Mouse (Mus musculus) heart, embryonic 12.5 days (tissue): ENCODE data around the gene Gm15517. TPM values are rescaled to one million over a fixed set of nuclear protein-coding genes. Genes with fewer than 3 reads are reported as not detected.
"Not testable (repeated sequence)": the region's sequence is repeated elsewhere in the genome, so short reads cannot be mapped to it uniquely, and the experiment has no call there.

Experiments
- ATAC-seq: fragments of 200-750 bp; cut with Nextera tagmentation; 2 replicates; pipeline ENCODE4 v1.8.0; 2017; ENCODE audit warnings: moderate TSS enrichment, moderate library complexity; ENCODE audit not compliant: insufficient number of reproducible peaks, low FRiP score
- H3K27ac ChIP-seq: fragments of 300-500 bp; sonication (generic); 2 replicates; pipeline ENCODE4 v1.5.1; 2016; ENCODE audit warnings: mild to moderate bottlenecking, moderate library complexity; ENCODE audit not compliant: poor library complexity, severe bottlenecking
- H3K27me3 ChIP-seq: fragments of 300-500 bp; sonication (generic); replicated peaks from 2 replicates; pipeline ENCODE4 v1.6.1; 2016; ENCODE audit warnings: mild to moderate bottlenecking, moderate library complexity
- H3K36me3 ChIP-seq: fragments of 300-500 bp; sonication (generic); 2 replicates; pipeline ENCODE4 v1.6.1; 2016; ENCODE audit warnings: mild to moderate bottlenecking, moderate library complexity
- H3K4me1 ChIP-seq: fragments of 300-500 bp; sonication (generic); replicated peaks from 2 replicates; pipeline ENCODE4 v1.6.1; 2016; ENCODE audit warnings: mild to moderate bottlenecking
- H3K4me2 ChIP-seq: fragments of 300-500 bp; sonication (generic); 2 replicates; pipeline ENCODE4 v1.6.1; 2016; ENCODE audit warnings: mild to moderate bottlenecking, moderate library complexity
- H3K4me3 ChIP-seq: fragments of 300-500 bp; sonication (generic); 2 replicates; pipeline ENCODE4 v1.5.1; 2016; ENCODE audit warnings: mild to moderate bottlenecking
- H3K9ac ChIP-seq: fragments of 300-500 bp; sonication (generic); 2 replicates; pipeline ENCODE4 v1.6.1; 2016; ENCODE audit warnings: mild to moderate bottlenecking, moderate library complexity
- H3K9me3 ChIP-seq: fragments of 300-500 bp; sonication (generic); replicated peaks from 2 replicates; pipeline ENCODE4 v1.6.1; 2016; ENCODE audit warnings: mild to moderate bottlenecking, moderate library complexity
- WGBS: fragments of 180-500 bp; shearing (Covaris S2); methylation state at CpG from one replicate; pipeline ENCODE4 v1.1.7; 2016; 5-methylcytosine and 5-hydroxymethylcytosine counted together
- polyA plus RNA-seq: library from polyadenylated mRNA; unstranded; fragments of >200 nt; fragmentation: Nextera tagmentation; extraction: Ambion mirVana; gene quantifications from 2 replicates; pipeline ENCODE4 v1.2.1, GENCODE M21; 2016

Gene Gm15517
- polyA plus RNA-seq, 1 experiment from 2014 or later: not detected

DNA sequence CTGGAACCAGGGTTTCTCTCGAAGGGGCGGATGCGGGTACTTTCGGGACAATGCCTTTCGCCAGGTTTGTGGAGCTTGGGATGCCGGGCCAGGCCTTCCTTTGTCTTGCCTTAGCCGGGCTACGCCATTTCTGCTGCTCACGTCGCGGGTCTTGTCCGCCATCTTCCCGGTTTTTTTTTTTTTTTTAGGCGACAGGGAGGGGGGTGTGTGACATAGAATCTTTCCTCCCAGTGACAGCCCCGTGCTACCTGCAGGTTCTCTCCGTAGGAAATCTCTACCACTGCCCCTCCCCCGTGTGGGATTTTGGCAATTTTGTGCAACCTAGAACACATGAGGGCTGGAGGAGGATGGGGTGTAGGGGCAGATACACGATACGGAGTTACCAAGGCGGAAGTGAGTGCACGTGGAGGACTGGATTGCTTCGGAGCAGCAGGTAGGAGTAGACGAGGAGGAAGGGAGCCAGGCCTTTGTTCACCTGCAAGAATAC is 14.2 kb upstream of the Gm15517 start:
- H3K9ac ChIP-seq: peak overlapping the region; percentile 92
- H3K27me3 ChIP-seq: no peaks in the 10 kb centered on the region
- H3K4me1 ChIP-seq: peaks cover 28% of the 10 kb centered on the region
- peak overlapping the region; percentile 93 for H3K27ac ChIP-seq
- H3K9me3 ChIP-seq: 0 out of 2 replicates have a peak, but pooled peaks cover 3% of the 10 kb centered on the region
- H3K4me2 ChIP-seq: peak overlapping the region; percentile 81
- peak overlapping the region; percentile 89 for H3K4me3 ChIP-seq
- ATAC-seq: peak; percentile 15
- peaks cover 38% of the 10 kb centered on the region for H3K36me3 ChIP-seq
- under 1% methylated on average over 22 of the region's 23 CpGs for WGBS

DNA sequence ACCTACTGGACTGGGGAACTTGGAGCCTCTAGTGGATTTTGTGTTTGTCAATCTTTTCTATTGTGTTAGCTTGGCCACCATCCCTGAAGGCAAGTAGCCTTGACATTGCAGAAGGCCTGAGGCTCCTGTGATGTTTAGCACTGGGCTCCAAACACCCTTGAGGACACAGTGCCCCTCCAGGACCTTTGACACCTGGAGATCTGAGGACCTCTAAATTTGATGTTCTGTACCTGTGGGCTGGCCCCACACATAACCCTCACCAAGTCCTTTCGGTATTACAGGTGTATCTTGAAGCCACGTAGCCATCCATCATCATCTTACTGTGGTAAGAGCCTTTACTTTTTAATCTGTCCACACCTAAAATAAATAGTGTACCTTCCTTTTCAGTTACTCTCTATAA is 13.3 kb upstream of the Gm15517 start:
- ATAC-seq: no peak
- Histone ChIP-seq H3K27ac (no peak overlapping the region), H3K36me3 (peaks cover 47% of the 10 kb centered on the region), H3K9ac (peak overlapping the region; percentile 92), H3K4me2 (peak overlapping the region; percentile 81), H3K9me3 (0 out of 2 replicates have a peak, but pooled peaks cover 3% of the 10 kb centered on the region), H3K4me3 (peak overlapping the region; percentile 89), H3K4me1 (peaks cover 37% of the 10 kb centered on the region), H3K27me3 (no peaks in the 10 kb centered on the region)
- 92% methylated on average over 2 of the region's 2 CpGs for WGBS

DNA sequence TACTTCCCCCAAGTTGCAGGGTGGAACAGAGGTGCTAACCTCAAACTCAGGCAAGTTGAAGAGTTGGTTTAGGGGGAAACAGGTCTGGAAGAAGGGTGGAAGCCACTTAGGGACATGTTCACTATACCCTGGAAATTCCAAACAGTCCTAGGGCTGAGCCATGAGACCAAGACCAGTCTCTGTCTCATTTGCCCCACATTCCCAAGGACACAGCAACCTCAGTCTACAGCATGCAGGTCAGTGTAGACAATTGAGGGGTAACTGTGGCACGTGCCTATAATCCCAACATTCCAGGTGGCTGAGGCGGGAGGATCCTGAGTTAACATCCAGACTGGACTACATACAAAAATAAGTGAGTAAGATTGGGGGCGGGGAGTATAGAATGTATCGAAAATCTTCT is 12.0 kb upstream of the Gm15517 start:
- H3K4me2 ChIP-seq: no peak overlapping the region
- H3K9me3 ChIP-seq: no peaks in the 10 kb centered on the region
- ATAC-seq: no peak
- no peak overlapping the region for H3K27ac ChIP-seq
- no peaks in the 10 kb centered on the region for H3K27me3 ChIP-seq
- 90% methylated on average over 4 of the region's 4 CpGs for WGBS
- H3K4me3 ChIP-seq: no peak overlapping the region
- H3K36me3 ChIP-seq: peaks cover 60% of the 10 kb centered on the region
- H3K9ac ChIP-seq: no peak overlapping the region
- H3K4me1 ChIP-seq: peaks cover 41% of the 10 kb centered on the region

DNA sequence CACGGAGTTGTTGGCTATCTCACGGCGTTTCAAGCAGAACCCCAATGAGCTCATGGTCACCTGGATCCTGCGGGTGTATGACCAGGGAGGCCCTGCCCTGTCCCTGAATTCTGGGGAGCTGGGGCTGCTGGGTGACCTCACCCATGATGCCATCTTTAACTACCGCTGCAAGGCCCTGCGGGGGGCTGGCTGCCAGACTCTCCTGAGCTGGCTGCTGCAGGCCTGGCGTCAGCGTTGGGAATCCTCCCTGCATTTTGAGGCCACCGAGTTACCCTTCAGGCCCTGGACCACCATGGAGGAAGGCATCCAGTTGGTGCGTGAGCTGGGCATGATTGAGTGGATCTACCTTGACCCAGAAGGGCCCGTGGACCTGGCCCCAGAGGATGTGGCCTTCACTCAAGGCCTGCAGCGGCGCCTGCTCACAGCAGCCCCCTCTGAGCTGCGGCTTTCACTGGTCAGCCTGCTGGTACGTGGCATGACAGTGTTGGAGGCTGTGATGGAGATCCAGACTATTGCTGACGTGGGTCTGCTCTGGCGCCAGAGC is 10.4 kb upstream of the Gm15517 start:
- ATAC-seq, H3K27ac ChIP-seq, H3K4me3 ChIP-seq, H3K4me2 ChIP-seq, H3K9me3 ChIP-seq, H3K27me3 ChIP-seq: not testable (repeated sequence)
- peaks cover 61% of the 10 kb centered on the region for H3K36me3 ChIP-seq
- H3K4me1 ChIP-seq: peaks cover 39% of the 10 kb centered on the region
- WGBS: 88% methylated on average over 17 of the region's 17 CpGs
- H3K9ac ChIP-seq: 0 out of 2 replicates have a peak overlapping the region, but pooled peaks have one; percentile 2

DNA sequence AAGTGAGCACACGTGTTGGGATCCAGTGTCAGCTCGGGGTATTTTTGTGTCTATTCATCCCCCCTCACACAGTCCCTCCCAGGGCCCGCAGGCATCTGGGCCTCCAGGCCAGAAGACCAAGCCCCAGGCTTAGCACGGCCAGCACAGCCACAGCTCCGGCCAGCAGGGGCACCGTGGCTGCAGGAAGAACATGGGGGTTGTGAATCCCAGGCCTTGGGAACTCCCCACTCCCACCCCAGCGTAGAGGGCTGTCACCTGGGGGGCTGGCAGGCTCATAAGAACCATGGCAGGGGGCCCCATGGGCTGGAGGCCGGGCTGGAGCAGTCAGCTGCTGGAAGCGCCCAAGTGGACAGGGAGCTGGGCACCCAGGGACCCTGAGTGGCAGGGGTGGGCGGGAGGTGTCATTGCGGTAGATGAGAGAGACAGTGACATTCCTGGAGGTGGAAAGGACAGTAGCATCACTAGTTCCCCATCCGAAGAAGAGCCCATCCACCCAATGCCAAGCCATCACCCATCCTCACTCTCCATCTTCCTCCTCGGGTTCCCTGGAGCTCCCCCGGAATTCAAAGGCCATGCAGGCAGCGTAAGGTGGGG is 8.1 kb upstream of the Gm15517 start:
- no peaks in the 10 kb centered on the region for H3K9me3 ChIP-seq
- ATAC-seq: no peak
- H3K4me2 ChIP-seq: no peak overlapping the region
- no peaks in the 10 kb centered on the region for H3K27me3 ChIP-seq
- WGBS: 66% methylated on average over 15 of the region's 15 CpGs
- peaks cover 31% of the 10 kb centered on the region for H3K4me1 ChIP-seq
- peaks cover 58% of the 10 kb centered on the region for H3K36me3 ChIP-seq
- H3K27ac ChIP-seq: no peak overlapping the region
- H3K4me3 ChIP-seq: no peak overlapping the region
- H3K9ac ChIP-seq: peak overlapping the region; percentile 41; the same call in 1 of the 2 replicates

DNA sequence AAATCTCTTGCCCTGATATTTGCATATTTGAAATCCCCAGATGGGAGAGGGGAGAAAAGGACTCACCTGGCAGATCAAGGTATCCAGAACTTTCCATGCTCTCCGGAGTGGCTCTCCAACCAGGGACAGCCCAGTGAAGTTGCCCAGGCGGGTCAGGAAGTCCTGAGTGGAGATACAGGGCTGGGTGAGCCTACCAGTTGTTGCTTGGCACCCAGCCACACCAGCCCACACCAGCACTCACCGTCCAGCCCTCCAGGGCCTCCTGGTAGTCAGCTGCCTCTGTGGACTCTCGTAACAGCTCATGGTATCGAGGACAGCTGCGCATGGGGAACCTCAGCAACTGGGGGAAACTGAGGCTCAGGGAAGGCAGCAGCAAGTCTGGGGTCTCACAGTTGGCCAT is 6.3 kb upstream of the Gm15517 start:
- H3K27ac ChIP-seq: 0 out of 2 replicates have a peak overlapping the region, but pooled peaks have one; percentile 0
- peaks cover 19% of the 10 kb centered on the region for H3K4me1 ChIP-seq
- no peaks in the 10 kb centered on the region for H3K27me3 ChIP-seq
- no peaks in the 10 kb centered on the region for H3K9me3 ChIP-seq
- no peak for ATAC-seq
- WGBS: 66% methylated on average over 6 of the region's 6 CpGs
- peaks cover 40% of the 10 kb centered on the region for H3K36me3 ChIP-seq
- no peak overlapping the region for H3K9ac ChIP-seq
- H3K4me2 ChIP-seq: no peak overlapping the region
- H3K4me3 ChIP-seq: no peak overlapping the region

DNA sequence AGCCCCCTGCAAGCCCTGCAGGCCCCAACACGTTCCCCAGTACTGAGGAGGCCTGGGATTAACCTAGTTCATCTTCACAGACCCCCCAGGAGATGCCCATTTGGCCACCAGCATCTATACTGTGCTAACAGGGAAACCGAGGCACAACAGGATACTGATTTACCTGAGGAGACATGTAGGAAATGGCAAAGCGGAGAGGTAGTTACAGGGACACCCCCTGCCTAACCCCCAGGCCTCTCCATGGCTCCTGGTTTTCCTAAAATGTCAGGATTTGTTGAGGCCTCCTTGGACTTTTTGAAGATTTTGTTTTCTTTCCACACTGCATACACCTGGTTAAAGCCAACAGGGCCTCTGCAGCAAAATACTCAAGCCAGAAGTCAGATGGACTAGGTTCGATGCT is 4.0 kb upstream of the Gm15517 start, which contains the start of gene Acp4:
Gene Acp4 (minus strand): TSS at position 101 of the 400 bp plus-strand sequence.
- 64% methylated on average over 4 of the region's 4 CpGs for WGBS
- Histone ChIP-seq H3K27ac (no peak within 1 kb of the TSS), H3K4me1 (peaks cover 16% of the 10 kb centered on the region), H3K4me2 (no peak within 1 kb of the TSS), H3K9me3 (no peaks in the 10 kb centered on the region), H3K9ac (no peak within 1 kb of the TSS), H3K27me3 (peaks cover 20% of the 10 kb centered on the region; the same call in 1 of the 2 replicates), H3K36me3 (peaks cover 21% of the 10 kb centered on the region), H3K4me3 (no peak within 1 kb of the TSS)
- ATAC-seq: no peak

DNA sequence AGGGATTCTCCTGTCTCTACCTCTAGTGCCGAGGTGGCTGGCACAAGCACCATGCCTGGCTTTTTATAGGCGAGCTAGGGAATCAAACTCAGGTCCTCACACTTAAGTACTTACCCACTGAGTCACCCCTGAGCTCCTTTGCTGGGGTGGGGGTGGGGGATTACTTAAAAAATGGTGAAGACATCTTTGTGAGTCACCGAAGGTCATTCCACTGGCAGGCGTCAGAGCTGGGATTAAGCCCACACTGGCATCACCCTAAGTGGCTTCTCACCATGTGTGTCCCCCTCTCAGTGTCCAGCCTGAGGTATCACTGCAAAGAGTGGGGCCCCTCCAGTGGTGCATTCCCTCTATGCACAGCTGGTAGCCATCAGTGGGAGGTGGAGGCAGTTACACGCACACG is 837 bp upstream of the Gm15517 start:
- H3K36me3 ChIP-seq: no peaks in the 10 kb centered on the region
- no peak overlapping the region for H3K4me3 ChIP-seq
- H3K27ac ChIP-seq: no peak overlapping the region
- no peak overlapping the region for H3K9ac ChIP-seq
- 63% methylated on average over 6 of the region's 6 CpGs for WGBS
- no peak for ATAC-seq
- peaks cover 44% of the 10 kb centered on the region for H3K27me3 ChIP-seq
- H3K9me3 ChIP-seq: no peaks in the 10 kb centered on the region
- 0 out of 2 replicates have a peak, but pooled peaks cover 3% of the 10 kb centered on the region for H3K4me1 ChIP-seq
- H3K4me2 ChIP-seq: no peak overlapping the region

DNA sequence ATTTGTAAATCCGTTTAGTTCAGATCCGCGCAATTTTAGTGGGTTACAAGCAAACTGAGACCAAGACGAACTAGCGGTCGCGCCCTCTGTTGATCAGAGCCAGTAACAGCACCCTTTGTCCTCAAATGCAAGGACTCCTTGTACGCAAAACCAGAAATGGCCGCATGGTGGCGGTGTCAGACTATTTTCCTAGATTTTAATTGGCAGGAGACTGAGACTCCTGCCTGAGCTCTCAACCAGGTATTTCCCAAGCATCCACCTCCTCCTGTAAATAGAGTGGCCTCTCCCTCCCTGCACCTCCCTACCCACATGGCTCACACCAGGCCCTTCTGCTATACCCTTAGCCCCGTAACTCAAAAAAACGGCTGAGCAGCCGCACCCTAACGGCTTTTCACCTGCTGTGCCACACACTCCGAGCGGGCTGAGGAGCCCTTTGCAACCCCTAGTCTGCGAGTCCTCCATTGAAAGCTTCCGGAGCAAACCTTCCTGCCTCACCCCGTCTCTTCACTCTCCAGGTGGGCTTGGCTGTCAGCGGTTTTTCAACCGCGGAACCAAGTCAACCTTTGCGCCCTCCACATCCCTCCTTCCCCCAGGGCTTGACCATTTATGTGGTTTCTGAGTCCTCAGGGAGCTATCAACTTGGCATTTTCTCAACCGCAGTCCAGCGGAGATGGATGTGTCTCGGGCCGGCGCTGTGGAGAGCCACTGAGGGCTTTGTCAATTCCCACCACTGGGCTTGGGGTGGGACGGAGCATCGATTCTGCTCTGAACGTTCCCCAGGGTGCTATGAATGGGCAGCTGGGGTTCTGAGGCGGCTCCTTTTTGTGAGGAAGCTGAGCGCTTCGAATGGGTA is 1.8 kb downstream of the Gm15517 start:
- no peak overlapping the region for H3K4me3 ChIP-seq
- ATAC-seq: 0 out of 2 replicates have a peak, but pooled peaks have one; percentile 4
- WGBS: 4% methylated on average over 34 of the region's 34 CpGs
- no peak overlapping the region for H3K9ac ChIP-seq
- peak overlapping the region; percentile 47 for H3K4me2 ChIP-seq
- H3K4me1 ChIP-seq: 0 out of 2 replicates have a peak, but pooled peaks cover 3% of the 10 kb centered on the region
- H3K36me3 ChIP-seq: no peaks in the 10 kb centered on the region
- no peaks in the 10 kb centered on the region for H3K9me3 ChIP-seq
- H3K27me3 ChIP-seq: peaks cover 62% of the 10 kb centered on the region
- H3K27ac ChIP-seq: no peak overlapping the region

DNA sequence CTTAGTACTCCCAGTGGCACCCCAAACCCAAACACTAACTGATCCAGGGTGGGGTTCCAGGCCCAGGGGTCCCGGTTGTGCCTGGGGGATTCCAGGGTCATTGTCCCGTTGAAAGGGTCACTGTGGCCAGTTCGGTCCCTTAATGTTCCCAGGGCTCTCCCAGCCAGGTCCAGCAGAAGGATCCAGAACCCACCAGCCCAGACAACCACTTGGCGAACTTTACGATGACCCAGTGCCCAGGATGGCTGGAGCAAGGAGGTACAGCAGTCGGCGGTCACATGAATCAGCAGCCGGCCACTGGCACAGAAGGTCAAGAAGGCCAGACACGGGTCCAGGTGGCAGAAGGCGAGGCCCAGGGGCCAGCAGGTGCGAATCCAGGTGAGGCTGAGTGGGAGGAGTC is 6.9 kb downstream of the Gm15517 start:
- H3K27me3 ChIP-seq: peaks cover 72% of the 10 kb centered on the region
- H3K4me2 ChIP-seq: no peak overlapping the region
- no peak overlapping the region for H3K9ac ChIP-seq
- no peak overlapping the region for H3K27ac ChIP-seq
- H3K36me3 ChIP-seq: no peaks in the 10 kb centered on the region
- no peak for ATAC-seq
- H3K9me3 ChIP-seq: no peaks in the 10 kb centered on the region
- H3K4me3 ChIP-seq: no peak overlapping the region
- H3K4me1 ChIP-seq: 0 out of 2 replicates have a peak, but pooled peaks cover under 1% of the 10 kb centered on the region
- WGBS: 78% methylated on average over 11 of the region's 11 CpGs

DNA sequence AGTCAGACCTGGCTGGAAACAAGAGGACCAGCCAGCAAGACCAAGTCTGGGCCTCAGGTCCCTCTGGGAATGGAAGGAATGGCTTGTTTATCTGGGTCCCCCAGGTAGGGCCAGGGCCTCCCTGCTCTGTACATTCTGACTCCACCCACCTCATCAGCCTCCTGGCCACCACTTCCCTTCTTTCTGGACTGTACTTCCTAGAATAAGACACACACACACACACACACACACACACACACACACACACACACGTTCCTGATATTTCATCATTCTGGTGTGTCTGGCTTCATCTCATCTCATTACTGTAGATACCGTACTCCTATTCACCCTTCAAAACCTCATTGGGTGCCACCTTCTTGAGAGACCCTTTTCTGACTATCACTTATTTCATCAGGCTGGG is 8.2 kb downstream of the Gm15517 start:
- 72% methylated on average over 2 of the region's 2 CpGs for WGBS
- no peak overlapping the region for H3K4me2 ChIP-seq
- H3K27ac ChIP-seq: no peak overlapping the region
- H3K4me1 ChIP-seq: no peaks in the 10 kb centered on the region
- no peak overlapping the region for H3K9ac ChIP-seq
- no peaks in the 10 kb centered on the region for H3K36me3 ChIP-seq
- no peak overlapping the region for H3K4me3 ChIP-seq
- H3K27me3 ChIP-seq: peaks cover 72% of the 10 kb centered on the region
- ATAC-seq: no peak
- no peaks in the 10 kb centered on the region for H3K9me3 ChIP-seq
